Mouse (Mus musculus) adrenal gland (tissue): ENCODE measurements around the gene Gmcl1.

Experiments
- intact Hi-C: fragments of 180-260 bp; cut with DNase I; formaldehyde crosslinking; loops from one replicate; pipeline ENCODE4 v1.15.1; 2025
- long read RNA-seq, 2 experiments: library from polyadenylated mRNA; unstranded; transcript quantifications; one replicate each; pipeline ENCODE4 v2.0.0; 2020; ENCODE audit warnings: borderline replicate concordance in 1 of 2; ENCODE audit not compliant: insufficient replicate concordance in 1 of 2

Gene Gmcl1
- long read RNA-seq, experiment 1, transcript Gmcl1-201 (14 exons, 2,949 nt): major isoform, 13 of 19 reads
- long read RNA-seq, experiment 1, partial matches to known transcripts: 1 of 19 reads
- long read RNA-seq, experiment 1, other reads (novel, unspliced or antisense): 5 of 19 reads
- long read RNA-seq, experiment 2, transcript Gmcl1-201 (14 exons, 2,949 nt): major isoform, 9 of 18 reads
- long read RNA-seq, experiment 2, partial matches to known transcripts: 1 of 18 reads
- long read RNA-seq, experiment 2, other reads (novel, unspliced or antisense): 8 of 18 reads

GRCm38 (mm10) chr6:86733183-86733876 lies at the start of gene Gmcl1:
Gmcl1 (minus strand) TSS chr6:86733383.
- intact Hi-C loops: no loop called here

- intact Hi-C loops: no loop called here
These were observed 49.2 kb upstream of the Gmcl1 start for GRCm38 (mm10) chr6:86782342-86782741.

GRCm38 (mm10) chr6:86781361-86781957 lies 48.3 kb upstream of the Gmcl1 start:
- intact Hi-C loops: no loop called here

GRCm38 (mm10) chr6:86778910-86779594 lies 45.9 kb upstream of the Gmcl1 start:
- intact Hi-C loops: no loop called here

GRCm38 (mm10) chr6:86777181-86777580 lies 44.0 kb upstream of the Gmcl1 start:
- intact Hi-C loops: no loop called here

- intact Hi-C loops: no loop called here
These were observed 43.5 kb upstream of the Gmcl1 start for GRCm38 (mm10) chr6:86776706-86777071.

- intact Hi-C loops: no loop called here
These were observed 43.0 kb upstream of the Gmcl1 start for GRCm38 (mm10) chr6:86776001-86776705.

GRCm38 (mm10) chr6:86774937-86775336 lies 41.8 kb upstream of the Gmcl1 start:
- intact Hi-C loops: no loop called here

GRCm38 (mm10) chr6:86773830-86774229 lies 40.6 kb upstream of the Gmcl1 start:
- intact Hi-C loops: no loop called here

GRCm38 (mm10) chr6:86772631-86773030 lies 39.4 kb upstream of the Gmcl1 start:
- intact Hi-C loops: no loop called here

GRCm38 (mm10) chr6:86768938-86769337 lies 35.8 kb upstream of the Gmcl1 start:
- intact Hi-C loops: no loop called here

GRCm38 (mm10) chr6:86768186-86768776 lies 35.1 kb upstream of the Gmcl1 start:
- intact Hi-C loops: no loop called here

- intact Hi-C loops: no loop called here
These were observed 34.3 kb upstream of the Gmcl1 start for GRCm38 (mm10) chr6:86767465-86767864.

GRCm38 (mm10) chr6:86765637-86766059 lies 32.5 kb upstream of the Gmcl1 start:
- intact Hi-C loops: no loop called here

- intact Hi-C loops: no loop called here
These were observed 21.1 kb upstream of the Gmcl1 start for GRCm38 (mm10) chr6:86754105-86754863.

GRCm38 (mm10) chr6:86752843-86753485 lies 19.8 kb upstream of the Gmcl1 start:
- intact Hi-C loops: no loop called here

- intact Hi-C loops: no loop called here
These were observed 17.8 kb upstream of the Gmcl1 start for GRCm38 (mm10) chr6:86750961-86751360.

- intact Hi-C loops: loop anchor here (10.0 kb wide), 1 partner anchor 175 kb away; no protein-coding TSS in a partner anchor
These were observed 16.6 kb upstream of the Gmcl1 start for GRCm38 (mm10) chr6:86749817-86750216.

GRCm38 (mm10) chr6:86747171-86747570 lies 14.0 kb upstream of the Gmcl1 start:
- intact Hi-C loops: loop anchor here (2.0 to 10.0 kb wide), 2 partner anchors 58 to 178 kb away; no protein-coding TSS in a partner anchor
